Mouse (Mus musculus): ENCODE results near the gene Far2. TPM values are rescaled to one million over a fixed set of nuclear protein-coding genes. Genes with fewer than 3 reads are reported as not detected.

Far2 gene
- polyA plus RNA-seq, 1 experiment from 2014 or later, result 24.3 TPM

Other genes with a start within 250 kb of the Far2 start
- 221 and 231 TPM in 2 replicates for gene Ergic2, start 165.1 kb downstream of the Far2 start, polyA plus RNA-seq (2015; fragmentation: Nextera tagmentation; extraction: Ambion mirVana)